Mouse (Mus musculus) right cerebral cortex, postnatal 25 days (tissue): ENCODE data around the gene Cbr4.
A peak's percentile ranks its signal among the peaks of the same experiment; 100 is the strongest.

Experiments used
- DNase-seq: peaks from one replicate; pipeline ENCODE4 v3.0.0; 2022

Cbr4 gene

DNA sequence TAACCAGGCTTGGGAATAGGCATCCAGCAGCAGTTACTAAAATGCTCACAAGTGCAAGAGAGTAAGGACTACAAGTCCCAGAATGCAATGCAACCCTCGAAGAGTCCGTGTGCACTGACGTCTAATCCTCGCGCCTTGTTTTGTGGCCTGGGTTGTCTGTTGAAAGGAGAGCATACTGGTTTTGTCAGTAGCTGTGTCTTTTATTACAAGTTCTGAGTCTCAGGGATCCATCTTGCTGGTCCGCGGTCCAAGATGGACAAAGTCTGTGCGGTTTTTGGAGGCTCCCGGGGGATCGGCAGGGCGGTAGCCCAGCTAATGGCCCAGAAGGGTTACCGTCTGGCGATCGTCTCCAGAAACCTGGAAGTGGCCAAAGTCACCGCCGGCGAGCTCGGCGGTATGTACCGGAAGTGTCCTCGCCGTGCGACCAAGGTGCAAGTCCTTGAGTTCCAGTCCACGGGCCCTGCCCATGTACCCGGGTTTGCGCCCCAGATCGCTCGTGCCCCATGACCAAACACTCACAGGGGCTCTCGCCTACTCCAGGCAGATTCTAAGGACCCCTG, at the start of gene Cbr4:
TSS of gene Cbr4 (plus strand) at position 138 of the 560 bp plus-strand sequence.
- peak; percentile 85 for DNase-seq

DNA sequence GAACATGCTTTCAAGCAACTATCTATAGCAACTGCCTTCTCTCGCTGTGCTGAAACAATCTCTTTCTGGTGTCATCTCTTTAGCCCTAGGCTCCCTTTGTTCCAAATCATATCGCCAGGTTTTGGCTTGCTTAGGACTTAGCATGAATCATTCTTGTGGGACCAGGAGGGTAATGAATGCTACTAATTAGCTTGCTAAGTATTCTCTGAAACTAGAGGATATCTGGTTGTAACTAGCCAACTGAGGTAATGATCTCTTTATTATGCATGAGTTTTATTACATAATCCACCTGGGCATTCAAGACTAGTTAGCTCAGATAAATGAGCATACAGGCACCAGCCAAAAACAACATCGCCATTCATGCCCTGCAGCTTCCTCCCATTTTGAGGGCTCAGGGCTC, 44.5 kb upstream of the Cbr4 start:
- no peak for DNase-seq

DNA sequence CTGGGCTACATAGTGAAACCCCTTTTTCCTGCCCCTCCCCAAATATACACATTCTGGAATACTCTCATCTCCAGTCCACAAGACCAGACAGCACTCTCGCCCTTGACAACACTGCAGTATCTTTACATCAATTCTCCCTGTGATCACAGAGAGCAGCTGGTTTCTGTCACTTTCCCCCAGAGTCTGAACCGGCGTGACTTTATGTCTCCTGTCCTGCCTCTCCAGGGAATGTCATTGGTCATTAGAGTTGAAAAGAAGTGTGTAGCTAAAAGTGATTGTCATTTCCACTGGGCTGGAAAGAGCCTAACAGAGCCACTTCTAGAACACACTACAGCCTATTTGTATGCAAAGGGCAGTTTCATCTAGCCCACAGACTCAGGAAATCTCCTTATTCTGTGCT, 43.2 kb upstream of the Cbr4 start:
- no peak for DNase-seq

DNA sequence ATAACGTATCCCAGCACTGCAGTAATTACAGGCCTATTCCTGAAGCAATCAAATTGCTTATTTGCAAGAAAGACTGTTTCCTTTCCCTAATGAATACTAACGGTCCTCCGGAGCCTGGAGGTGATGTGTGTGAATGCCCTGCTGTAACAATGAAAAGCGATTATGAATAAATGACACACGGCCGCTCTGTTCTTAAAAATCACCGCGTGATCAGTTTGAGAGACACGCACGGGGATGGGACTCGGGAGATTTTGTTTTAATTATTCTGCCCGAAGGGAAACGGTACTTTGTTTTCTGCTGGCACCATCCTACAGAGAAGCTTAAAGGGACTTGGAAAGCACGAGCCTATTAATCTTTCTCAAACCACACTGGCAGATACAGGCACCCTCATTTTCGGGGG, 41.2 kb upstream of the Cbr4 start:
- no peak for DNase-seq

DNA sequence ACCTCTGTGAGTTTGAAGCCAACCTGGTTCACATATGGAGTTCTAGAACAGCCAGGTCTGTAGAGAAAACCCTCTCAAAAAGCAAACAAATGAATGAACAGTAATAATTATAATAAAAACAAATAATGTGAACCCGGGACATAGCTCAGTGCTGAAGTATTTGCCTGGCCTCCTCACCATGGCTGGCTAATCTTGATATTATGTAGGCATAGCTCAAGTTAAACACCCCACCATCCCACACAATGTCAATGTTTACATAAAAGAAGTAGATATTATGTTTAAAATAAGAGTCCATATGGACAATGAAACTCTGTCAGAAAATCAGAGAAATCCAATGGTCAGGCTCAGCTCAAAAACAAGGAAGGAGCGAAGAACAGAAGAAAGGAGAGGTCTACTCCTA, 39.4 kb upstream of the Cbr4 start:
- DNase-seq: no peak

DNA sequence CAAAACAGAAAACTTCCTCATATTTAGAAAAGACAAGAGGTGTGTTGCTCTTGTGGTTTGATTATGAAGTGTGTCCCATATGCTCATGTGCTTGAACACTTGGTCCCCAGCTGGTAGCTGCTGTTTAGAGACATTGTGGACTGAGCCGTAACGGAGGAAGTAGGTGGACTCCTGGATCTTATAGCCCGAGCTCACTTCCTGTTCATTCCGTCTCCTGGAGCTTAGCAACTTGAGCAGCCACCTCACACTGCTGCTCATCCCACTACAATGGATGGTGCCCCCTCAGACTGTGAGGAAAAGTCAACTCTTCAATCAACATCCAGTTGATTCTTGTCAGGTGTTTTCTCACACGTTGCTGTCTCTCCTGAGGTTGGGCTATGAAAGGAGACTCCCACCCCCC, 38.7 kb upstream of the Cbr4 start:
- DNase-seq: no peak

DNA sequence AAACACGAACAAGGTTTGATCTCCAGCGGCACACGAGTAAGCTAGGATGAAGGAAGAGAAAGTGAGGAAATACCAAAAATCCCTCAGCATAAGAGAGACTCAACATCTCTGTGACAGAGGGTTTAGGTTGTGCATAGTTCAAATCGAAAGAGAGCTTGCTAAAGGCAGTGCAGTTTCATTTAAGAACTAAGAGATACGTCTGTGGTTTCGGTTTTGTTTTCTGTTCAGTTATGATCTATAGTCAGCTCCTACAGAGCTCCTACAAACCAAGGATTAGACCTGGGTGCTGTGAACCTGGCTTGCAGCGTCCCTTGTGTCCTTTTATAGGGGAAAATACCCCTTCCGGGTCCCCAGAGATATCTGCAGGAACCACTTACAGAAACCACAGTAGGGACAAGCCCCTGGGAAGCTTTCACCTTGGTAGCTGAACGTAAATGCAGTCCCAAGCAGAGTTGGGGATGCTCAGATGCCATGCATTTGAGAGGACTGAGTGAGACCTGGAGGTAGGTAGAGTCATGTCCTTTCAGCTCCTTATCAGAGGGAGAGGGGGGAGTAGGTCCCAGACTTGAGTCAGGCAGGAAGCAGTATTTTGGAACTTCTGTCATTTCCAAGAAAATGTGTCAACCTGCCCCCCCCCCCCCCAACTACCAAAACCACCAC, 36.5 kb upstream of the Cbr4 start:
- DNase-seq: no peak

DNA sequence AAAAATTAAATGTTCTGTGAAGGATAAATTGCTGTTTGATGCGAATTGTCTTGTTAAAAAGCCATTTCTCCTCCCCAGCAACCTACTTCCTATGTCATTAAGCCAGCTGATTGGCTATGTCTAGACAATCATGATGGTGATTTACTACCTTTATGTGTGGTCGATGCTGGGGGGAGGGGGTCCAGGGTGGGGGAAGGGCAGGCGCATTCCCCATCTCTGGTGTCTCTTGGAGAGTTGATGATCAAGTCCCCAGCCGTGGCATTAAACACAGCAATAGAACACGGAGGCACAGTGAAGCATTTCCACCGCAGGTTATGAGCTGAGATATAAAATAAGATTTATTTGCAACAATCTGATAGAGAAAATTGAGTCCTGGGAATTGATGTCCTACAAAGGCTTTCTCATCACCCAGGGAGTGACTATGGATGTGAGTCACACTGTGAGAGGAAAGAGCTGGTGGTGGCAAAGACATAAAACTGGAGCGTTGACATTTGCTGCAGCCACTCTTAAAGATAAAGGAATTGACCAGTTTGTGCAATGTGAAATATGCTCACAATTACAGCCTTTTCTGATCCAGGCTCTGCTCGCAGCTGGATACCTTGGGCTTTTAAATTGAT, 35.7 kb upstream of the Cbr4 start:
- DNase-seq: no peak

DNA sequence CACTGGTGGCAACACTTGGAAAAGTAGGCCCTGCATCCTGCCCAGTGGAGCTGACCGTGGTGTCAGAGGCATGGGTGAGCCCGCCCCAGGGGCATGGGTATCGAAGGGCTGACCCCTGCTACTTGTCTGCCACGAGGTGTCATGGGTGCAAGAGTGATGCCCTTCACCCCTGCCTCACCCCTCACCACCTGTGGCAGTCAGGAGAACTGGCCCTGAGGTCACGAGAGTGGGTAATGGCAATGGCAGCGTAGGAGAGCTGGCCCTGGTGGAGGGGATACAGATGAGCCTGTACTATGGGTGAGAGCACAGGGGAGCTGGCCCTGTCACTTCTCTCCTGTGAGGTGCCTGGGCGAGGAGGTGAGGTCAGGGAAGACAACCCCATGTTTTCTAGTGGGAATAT, 27.8 kb upstream of the Cbr4 start:
- no peak for DNase-seq

DNA sequence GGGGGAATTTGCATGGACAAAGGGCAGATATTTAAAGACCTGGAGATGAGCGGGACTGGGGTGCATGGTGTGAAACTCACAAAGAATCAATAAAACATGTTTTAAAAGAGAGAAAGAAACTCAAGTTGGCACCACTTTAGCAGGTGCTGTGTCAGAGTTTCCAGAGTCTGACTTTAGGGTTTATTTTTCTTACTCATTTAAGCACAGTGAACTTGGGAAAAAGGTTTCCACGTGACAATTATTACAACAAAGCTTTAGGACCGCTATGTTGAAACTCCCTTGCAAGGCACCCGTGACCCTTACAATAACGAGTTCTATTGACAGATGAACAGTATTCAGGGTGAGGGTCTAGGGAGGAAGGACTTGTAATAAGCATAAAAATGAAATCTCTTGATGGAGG, 25.3 kb upstream of the Cbr4 start:
- DNase-seq: no peak

DNA sequence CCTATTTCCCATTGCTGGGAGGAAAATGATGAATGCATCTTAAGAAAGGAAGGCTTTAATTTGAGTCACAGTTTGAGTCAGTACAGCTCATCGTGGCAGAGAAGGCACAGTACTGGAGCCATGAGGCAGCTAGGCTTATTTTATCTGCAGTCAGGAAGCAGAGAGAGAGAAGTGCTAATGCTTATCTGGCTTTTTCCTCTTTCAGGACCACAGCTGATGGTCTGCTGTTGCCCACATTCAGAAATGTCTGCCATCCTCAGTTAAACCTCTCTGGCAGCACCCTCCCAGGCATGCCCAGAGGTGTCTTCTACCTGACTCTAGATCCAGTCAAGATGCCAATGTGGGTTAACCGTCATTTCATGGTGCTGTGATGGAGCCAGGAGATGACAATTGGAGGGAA, 23.1 kb upstream of the Cbr4 start:
- no peak for DNase-seq

DNA sequence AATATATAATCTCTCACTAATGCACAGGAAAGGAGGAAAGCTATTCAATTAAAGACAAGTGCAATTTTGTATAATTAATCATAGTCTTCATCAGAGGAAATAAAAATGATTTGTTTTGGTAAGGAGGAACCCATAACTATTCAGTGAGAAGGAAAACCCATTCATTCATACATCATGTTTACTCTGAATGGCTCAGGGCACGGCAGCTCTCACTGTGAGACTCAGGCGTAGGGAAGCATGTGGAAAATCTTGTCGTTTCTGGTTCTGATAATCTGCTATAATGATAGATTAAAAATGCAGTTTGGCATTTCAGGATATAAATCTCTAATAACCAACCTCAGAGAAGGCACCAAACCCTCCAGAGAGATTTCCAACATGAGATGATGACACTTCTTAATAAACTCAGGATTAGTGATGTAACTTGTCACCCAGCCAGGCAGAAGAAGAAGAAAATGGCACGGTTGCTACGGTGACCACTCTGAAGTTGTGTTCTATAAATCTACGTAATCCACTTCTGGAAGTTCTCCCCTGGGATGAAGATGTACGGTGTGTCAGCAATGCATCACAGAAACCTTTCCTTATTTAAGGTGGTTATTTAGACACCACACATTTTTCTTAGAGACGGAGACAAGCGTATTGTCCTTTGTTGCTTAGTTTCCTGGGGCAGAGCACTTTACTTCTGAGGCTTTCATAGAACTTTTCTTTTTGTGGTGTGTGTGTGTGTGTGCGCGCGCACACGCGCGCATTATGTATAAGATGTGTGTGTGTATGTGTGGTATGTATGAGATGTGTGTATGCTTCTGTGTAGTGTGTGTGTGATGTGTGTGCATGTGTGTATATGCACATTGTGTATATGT, 20.6 kb upstream of the Cbr4 start:
- no peak for DNase-seq

DNA sequence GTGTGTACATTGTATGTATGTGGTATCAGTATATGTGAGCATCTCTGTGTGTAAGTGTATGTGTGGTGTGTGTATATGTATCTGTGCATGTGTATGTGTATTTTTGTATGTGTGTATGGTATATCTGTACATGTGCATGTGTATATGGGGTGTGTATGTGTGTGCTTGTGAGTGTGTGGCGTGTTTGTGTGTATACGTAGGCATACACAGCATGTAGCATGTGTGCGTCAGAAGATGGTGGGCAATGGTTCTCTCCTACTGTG, 20.1 kb upstream of the Cbr4 start:
- DNase-seq: no peak

DNA sequence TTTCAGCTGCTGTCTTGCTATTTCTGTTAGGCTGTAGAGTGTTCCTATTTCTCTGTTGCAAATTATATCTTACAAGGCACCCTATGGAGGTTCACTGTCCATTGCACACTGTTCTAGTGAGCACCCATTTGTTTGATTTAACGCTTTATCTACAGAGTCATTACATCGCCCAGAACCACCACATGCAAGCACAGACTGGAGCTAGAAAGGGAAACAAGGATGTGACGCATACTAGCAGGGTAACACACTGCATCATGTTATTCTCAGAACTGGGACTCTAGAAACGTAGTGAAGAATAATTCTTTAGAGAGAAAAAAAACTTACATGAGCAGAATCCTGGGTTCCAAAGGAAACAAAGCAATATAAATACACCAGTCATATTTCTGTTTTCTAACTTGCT, 17.3 kb upstream of the Cbr4 start:
- no peak for DNase-seq

DNA sequence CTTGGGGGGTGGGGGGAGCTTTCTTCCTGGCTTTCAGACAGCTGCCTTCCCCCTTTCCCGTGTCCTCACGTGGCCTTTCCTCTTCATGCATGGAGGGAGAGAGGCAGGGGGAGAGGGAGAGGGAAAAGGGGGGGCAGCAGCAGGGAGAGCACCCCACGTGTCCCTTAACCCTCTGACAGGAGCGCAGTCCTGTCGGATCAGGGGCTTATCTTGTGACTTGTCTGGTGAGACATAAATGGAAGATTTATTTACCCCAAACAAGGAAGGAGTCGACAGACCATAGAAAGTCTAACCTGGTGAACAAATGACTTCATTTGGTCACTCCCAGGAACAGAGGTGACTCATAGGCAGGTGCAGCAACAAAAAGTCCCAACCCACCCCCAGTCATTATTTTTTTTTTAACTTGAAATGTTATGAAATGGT, 12.3 kb upstream of the Cbr4 start:
- DNase-seq: no peak

DNA sequence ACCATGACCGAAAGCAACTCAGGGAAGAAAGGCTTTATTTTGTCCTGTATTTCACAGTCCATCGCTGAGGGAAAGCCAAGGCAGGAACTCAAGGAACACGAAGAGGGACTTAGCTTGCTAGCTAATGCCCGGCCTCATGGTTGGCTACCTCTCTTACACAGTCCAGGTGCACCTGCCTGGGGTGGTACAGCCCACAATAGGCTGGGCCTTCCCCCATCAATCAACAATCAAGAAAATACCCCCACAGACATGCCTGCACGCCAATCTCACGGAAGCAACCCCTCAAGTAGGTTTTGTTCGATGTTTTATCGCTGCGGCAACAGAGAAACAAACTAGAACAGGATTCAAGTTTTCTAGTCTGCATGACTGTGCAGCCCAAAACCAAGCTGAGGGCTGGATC, 11.4 kb upstream of the Cbr4 start:
- no peak for DNase-seq

DNA sequence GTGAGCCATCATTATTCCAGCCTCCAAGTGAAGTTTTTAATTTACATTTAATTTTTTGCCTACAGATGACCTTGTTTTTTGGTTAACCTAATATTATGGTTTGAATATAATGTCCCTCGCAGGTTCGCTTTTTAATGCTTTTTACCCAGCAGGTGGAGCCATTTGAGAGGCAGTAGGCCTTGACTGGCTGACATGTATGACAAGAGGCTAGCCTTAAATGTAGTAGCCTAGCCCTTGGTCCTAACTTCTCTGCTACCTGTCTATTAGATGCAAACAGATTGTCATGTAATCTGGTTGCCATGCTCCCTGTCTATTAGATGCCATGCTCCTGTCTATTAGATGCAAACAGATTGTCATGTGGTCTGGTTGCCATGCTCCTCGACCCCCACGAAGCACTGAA, 9.4 kb upstream of the Cbr4 start:
- no peak for DNase-seq

DNA sequence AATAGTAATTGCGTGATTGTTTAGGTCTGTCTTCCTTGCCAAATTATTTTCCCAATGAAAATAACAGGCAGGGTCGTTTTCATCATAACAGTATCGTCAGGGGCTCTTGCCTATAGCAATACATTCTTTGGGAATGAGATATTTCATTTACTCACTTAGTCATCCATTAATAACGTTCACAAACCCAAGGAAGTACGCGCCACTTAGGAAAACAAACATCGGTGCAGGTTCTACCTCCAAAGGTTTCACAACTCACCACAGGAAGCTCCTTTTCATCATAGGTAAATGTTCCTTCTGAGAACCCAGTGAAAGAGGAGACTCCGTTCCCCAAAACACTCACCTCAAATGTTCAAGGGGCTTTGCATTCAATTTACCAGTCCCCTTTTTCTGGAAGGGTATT, 8.7 kb upstream of the Cbr4 start:
- DNase-seq: no peak

DNA sequence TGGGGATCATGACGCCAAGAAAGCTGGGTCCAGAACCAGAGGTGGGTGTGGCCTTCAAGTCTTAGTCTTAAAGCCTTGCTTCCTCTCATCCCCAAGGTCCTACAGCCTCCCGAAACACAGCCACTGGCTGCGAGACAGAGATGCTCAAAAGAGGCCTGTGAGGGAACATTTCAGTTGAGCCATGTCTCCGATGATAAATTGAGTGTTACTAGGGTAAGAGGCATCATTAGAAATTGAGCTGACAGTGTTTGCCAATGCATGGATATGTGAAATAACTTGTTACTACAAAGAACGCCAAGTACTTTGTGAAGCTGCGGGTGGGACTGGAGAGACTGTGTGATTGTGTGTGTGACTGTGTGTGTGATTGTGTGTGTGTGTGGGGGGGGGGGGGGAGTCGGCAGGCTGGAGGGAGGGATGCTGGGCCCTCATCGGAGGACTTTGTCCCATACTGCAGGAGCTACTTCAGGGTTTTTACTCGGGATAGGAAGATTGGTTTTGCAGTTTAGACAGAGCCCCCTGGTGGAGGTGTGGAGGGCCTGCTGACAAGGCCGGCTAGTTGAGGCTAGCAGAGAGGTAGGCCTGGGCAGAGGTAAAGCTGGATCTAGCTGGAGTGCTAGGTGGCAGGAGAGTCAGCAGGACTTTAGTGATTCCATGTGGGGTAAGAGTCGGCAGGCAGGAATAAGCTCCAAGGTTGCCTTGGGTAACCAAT, 7.9 kb upstream of the Cbr4 start:
- DNase-seq: peak; percentile 49

DNA sequence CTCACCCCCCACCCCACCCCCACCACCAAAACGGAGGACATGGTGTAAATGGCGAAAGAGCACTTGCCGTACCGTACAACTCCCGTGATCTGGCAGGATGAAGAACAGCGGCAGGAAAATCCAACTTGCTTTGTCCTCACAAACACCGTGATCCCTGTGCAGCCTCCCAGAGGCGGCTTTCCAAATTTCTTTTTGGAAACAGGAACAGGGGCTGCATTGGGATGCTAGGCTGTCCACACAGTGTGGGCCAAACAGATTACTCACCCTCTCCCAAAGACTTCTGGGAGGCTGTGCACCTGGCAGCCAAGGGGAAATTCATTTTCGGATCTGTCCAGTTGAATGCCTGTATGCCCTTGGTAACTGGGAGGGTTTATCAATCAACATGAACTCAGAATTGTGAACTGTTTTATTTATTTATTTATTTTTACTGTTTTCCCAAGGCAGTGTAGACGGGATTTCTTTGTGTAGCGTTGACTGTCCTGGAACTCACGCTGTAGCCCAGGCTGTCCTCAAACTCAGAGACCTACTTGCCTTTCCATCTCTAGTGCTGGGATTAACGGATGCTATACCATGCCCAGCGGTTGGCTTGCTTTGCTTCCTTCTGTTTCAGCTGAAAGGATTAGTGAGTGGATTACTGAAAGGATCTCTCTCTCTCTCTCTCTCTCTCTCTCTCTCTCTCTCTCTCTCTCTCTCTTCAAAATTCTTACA, 7.1 kb upstream of the Cbr4 start:
- no peak for DNase-seq

DNA sequence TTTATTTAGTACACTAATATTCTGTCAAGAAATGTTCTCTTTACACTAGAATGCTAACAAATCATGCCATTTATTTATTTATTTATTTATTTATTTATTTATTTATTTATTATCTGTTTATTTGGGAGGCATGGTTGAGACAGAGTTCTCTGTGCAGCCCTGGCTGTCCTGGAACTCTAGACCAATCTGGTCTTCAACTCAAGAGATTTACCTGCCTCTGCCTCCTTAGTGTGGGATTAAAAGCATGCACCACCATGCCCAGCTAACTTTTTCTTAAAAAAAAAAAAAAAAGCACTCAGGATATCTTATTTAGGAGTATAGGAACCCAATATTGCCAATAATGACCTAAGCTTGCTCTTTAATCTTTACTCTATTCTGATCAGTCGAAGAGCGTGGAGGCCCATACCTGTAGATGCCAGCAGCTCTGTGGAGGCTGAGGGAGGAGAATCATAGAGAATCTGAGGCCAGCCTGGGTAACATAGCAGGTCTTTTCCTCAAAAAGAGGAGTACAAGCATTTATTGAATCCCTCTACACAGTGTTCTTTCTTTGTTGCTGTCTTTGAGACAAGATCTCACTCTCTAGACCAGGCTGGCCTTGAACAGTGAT, 508 bp upstream of the Cbr4 start:
- no peak for DNase-seq

DNA sequence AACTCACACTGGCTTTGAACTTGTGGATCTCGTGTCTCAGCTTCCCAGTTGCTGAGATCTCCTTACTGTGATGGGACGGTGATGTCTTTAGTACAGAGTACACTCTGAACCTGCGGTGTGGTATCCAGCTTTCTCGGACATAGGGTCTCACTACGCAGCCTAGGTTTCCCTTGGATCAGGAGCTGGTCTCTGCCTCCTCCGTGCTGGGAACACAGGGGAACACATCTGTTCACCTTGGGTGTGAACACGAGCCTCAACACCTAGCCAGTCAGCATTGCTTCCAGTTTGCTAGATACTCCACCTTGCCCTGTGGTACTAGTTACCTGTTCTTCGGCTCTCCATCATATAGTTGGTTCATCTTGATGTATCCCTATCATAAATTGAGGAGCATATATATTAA, 1.1 kb downstream of the Cbr4 start:
- DNase-seq: no peak
